Mouse (Mus musculus) liver, embryonic 11.5 days (tissue): ENCODE measurements at regions not wholly inside any gene's neighbourhood (a gene's known extent, or its start where the extent isn't known, plus 50 kb on each side); places are given as distances from the start of the nearest gene placed in this dataset.

Experiments
- ATAC-seq: fragments of 200-750 bp; cut with Nextera tagmentation; replicated peaks from 2 replicates; pipeline ENCODE4 v1.8.0; 2017; ENCODE audit warnings: moderate number of reproducible peaks, mild to moderate bottlenecking, moderate TSS enrichment, moderate library complexity; ENCODE audit not compliant: low FRiP score
- DNase-seq: peaks from one replicate; pipeline ENCODE4 v3.0.0-alpha.2; 2017; ENCODE audit warnings: low spot score
- H3K27ac ChIP-seq: fragments of 300-500 bp; sonication (generic); 2 replicates; pipeline ENCODE4 v1.5.1; 2014; ENCODE audit warnings: mild to moderate bottlenecking, low read depth, low read length, control low read depth
- H3K27me3 ChIP-seq: fragments of 300-500 bp; sonication (generic); replicated peaks from 2 replicates; pipeline ENCODE4 v1.6.1; 2014; ENCODE audit warnings: low read length, mixed read lengths; ENCODE audit not compliant: control insufficient read depth, insufficient read depth
- H3K36me3 ChIP-seq: fragments of 300-500 bp; sonication (generic); 2 replicates; pipeline ENCODE4 v1.6.1; 2014; ENCODE audit warnings: mild to moderate bottlenecking, low read length, moderate library complexity, mixed read lengths; ENCODE audit not compliant: control insufficient read depth, insufficient read depth
- H3K4me1 ChIP-seq: fragments of 300-500 bp; sonication (generic); replicated peaks from 2 replicates; pipeline ENCODE4 v1.6.1; 2014; ENCODE audit warnings: low read length, mixed read lengths; ENCODE audit not compliant: control insufficient read depth, insufficient read depth
- H3K4me2 ChIP-seq: fragments of 300-500 bp; sonication (generic); 2 replicates; pipeline ENCODE4 v1.6.1; 2014; ENCODE audit warnings: mild to moderate bottlenecking, control low read depth, moderate library complexity
- H3K4me3 ChIP-seq: fragments of 300-500 bp; sonication (generic); 2 replicates; pipeline ENCODE4 v1.5.1; 2014; ENCODE audit warnings: low read depth, low read length, control low read depth
- H3K9ac ChIP-seq: fragments of 300-500 bp; sonication (generic); 2 replicates; pipeline ENCODE4 v1.6.1; 2014; ENCODE audit warnings: low read depth, low read length, control low read depth
- H3K9me3 ChIP-seq: fragments of 300-500 bp; sonication (generic); 2 replicates; pipeline ENCODE4 v1.6.1; 2016; ENCODE audit warnings: low read length, inconsistent platforms, mixed read lengths; ENCODE audit not compliant: control insufficient read depth
- WGBS: fragments of 180-500 bp; shearing (Covaris S2); extraction: QIAGEN DNeasy Blood & Tissue Kit; methylation state at CpG from one replicate; pipeline ENCODE4 v1.1.7; 2014; 5-methylcytosine and 5-hydroxymethylcytosine counted together

DNA sequence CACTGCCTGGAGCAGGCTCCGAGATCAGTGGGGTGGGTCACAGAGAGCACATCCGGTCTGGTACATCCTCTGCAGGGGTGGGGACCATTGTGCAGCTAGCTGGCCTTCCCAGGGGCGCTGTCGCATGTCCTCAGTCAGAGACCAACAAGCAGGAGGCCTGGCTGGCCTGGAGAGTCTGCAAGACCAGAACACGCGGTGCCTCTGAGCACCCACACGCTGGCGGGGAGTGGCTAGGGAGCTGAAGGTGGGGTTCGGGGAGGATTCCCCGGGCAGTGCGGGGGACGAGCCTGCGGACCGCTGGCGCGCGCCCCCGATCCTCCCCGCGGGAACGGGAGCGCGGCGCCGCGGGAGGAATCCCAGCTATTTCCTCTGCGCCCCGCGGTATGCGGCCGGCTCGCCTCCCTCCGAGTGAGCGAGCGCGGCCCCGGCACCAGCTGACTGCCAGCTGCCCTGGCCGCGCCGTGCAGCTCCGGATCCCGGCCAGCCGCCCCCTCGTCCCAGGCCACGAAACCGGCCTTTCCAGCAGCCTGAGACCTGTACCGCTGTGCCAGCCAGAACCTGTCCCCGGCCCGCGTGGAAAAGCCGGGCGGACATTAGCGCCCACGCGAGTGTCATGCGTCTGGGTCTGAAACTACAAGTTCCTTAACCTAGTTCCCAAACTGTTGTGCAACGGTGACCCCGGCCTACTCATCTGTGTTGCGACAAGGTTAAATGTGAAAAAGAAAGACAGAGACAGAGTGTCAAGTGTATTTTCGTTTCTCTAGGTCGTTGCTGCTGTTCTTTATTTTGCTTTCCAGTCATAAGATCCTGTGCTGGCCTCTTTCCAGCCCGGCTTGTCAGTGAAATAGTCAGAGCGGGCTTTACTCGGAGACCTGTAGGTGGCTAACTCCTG lies 61.2 kb downstream of the Pkdcc start:
- Histone ChIP-seq H3K4me2 (peak overlapping the region; percentile 94), H3K9me3 (no peaks in the 10 kb centered on the region), H3K4me1 (peaks cover 41% of the 10 kb centered on the region), H3K27me3 (peaks cover 14% of the 10 kb centered on the region), H3K36me3 (no peaks in the 10 kb centered on the region), H3K9ac (peak overlapping the region; percentile 70), H3K4me3 (peak overlapping the region; percentile 55), H3K27ac (peak overlapping the region; percentile 71)
- 6% methylated on average over 49 of the region's 64 CpGs for WGBS
- peak; percentile 80 for DNase-seq
- peak; percentile 56 for ATAC-seq

GRCm38 (mm10) chr17:83277117-83277947 lies 62.2 kb downstream of the Pkdcc start:
- Histone ChIP-seq H3K4me2 (peak overlapping the region; percentile 94), H3K9me3 (no peaks in the 10 kb centered on the region), H3K4me1 (peaks cover 41% of the 10 kb centered on the region), H3K27me3 (peaks cover 14% of the 10 kb centered on the region), H3K36me3 (no peaks in the 10 kb centered on the region), H3K4me3 (peak overlapping the region; percentile 39), H3K9ac (peak overlapping the region; percentile 46), H3K27ac (peak overlapping the region; percentile 62; the same call in 1 of the 2 replicates)
- ATAC-seq (peak; percentile 51), DNase-seq (peak; percentile 74)
- WGBS: 11% methylated on average over 26 of the region's 26 CpGs

DNA sequence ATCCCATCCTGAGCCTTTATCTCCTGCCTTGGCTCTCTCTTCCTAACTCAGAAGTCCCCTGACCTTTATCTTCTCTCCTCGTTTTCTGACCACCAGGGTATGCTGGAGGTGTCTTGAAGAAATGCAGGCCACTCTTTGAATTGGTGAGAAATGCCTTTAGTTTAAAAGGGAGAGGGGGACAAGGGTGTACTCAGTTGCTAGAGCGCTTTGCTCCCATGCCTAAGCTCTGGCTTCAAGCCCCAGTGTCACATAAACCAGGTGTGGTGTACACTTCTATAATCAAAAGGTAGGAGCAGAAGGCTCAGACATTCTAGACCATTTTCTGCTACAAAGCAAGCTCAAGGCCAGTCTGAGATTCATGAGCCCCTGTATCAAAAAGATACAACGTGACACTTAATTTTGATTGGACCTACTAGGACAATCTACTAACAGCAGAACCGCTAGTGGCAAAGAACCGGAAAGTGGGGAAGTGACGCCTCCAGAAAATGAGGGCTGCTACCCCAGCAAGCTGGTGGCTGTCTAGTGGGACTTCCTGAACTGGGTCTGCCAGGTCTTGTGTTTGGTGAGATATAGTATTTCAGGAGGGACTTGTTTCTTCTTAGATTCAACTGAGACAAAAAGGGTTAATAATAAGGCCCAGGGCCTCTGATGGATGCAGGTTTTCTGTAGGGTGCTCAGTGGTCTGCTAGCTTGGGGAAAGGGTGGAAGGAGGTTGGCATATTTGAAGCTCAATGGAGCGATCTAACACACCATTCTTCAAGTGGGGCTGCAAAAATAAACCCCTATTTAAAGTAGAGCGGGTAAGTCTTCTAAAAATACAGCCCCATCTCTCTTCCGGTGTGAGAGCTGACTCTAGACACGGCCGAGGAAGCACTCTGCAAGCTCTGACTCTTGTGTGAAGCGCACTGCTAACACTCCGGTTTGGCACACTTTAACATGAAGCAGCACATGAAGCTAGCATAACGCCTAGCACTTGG lies 63.1 kb downstream of the Pkdcc start:
- peak overlapping the region; percentile 94 for H3K4me2 ChIP-seq

GRCm38 (mm10) chr17:83283328-83283727 lies 67.4 kb upstream of the Eml4 start:
- H3K9ac ChIP-seq: no peak overlapping the region
- H3K4me1 ChIP-seq: peaks cover 4% of the 10 kb centered on the region; the same call in 1 of the 2 replicates
- H3K36me3 ChIP-seq: no peaks in the 10 kb centered on the region
- no peak for DNase-seq
- H3K4me3 ChIP-seq: no peak overlapping the region
- no peaks in the 10 kb centered on the region; the same call in 1 of the 2 replicates for H3K27me3 ChIP-seq
- H3K27ac ChIP-seq: no peak overlapping the region
- no peaks in the 10 kb centered on the region for H3K9me3 ChIP-seq
- WGBS: 71% methylated on average over 3 of the region's 3 CpGs
- H3K4me2 ChIP-seq: no peak overlapping the region
- ATAC-seq: no peak

More for the DNA sequence above, 63.1 kb downstream of the Pkdcc start:
- WGBS: 44% methylated on average over 14 of the region's 14 CpGs
- H3K27me3 ChIP-seq: peaks cover 11% of the 10 kb centered on the region
- no peak overlapping the region for H3K4me3 ChIP-seq
- H3K9ac ChIP-seq: no peak overlapping the region
- no peak for ATAC-seq
- peak overlapping the region; percentile 34; the same call in 1 of the 2 replicates for H3K27ac ChIP-seq
- no peaks in the 10 kb centered on the region for H3K9me3 ChIP-seq
- DNase-seq: no peak
- peaks cover 39% of the 10 kb centered on the region for H3K4me1 ChIP-seq
- no peaks in the 10 kb centered on the region for H3K36me3 ChIP-seq

DNA sequence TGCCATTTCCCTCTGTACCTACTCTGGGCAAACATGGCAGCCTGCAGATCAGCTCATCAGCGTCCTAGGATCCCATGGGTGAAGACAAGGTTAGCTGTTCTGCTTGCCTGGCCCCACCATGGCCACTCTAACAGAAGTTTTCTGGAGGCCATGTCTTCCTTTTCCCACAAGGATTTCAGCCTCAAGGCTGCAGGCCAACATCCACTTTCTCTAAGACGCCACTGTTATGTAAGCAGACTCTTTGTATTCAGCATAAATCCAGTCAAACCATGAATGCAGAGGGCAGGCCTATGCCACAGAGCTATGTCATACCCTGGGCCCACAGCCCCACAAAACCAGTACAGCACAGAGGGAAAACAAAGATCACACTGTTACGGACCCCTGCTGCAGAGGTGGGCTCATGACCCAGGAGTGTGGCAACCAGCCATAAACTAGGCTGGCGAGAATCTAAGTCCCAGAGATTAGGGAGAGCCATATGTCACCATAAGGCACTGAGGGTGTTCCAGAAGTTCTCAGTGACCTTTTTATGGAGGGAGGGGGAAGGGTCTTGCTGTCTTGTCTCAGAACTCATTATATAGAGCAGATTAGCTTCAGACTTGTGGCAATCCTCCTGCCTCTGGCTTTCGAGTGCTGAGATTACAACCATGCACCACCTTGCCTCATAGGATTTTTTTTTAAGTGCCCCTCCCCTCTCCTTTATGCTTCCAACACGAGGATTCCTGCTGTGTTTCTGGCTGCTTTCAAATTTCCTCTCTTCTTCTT lies 63.2 kb upstream of the Eml4 start:
- no peaks in the 10 kb centered on the region for H3K36me3 ChIP-seq
- DNase-seq: no peak
- H3K27ac ChIP-seq: no peak overlapping the region
- H3K4me1 ChIP-seq: no peaks in the 10 kb centered on the region
- ATAC-seq: no peak
- H3K4me2 ChIP-seq: no peak overlapping the region
- no peak overlapping the region for H3K9ac ChIP-seq
- H3K9me3 ChIP-seq: no peaks in the 10 kb centered on the region
- 61% methylated on average over 6 of the region's 6 CpGs for WGBS
- no peak overlapping the region for H3K4me3 ChIP-seq
- H3K27me3 ChIP-seq: no peaks in the 10 kb centered on the region; the same call in 1 of the 2 replicates

DNA sequence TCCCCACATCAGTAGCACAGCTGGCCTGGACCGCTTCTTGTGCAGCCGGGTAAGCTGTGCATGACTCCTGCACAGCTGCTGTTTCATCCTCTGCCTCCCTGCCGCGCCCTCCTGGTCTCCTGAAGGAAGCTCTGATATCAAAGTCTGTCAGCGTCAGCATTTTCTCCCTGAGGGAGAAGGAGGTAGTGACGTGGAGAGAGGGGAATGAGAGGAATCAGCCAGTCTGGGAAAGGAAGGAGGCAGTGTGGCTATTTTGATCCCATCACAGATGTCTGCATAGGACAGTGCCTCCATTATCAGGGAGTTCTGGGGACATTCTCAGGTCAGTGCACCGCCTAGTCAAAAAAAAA lies 62.6 kb upstream of the Eml4 start:
- Histone ChIP-seq H3K36me3 (no peaks in the 10 kb centered on the region), H3K4me2 (no peak overlapping the region), H3K9ac (no peak overlapping the region), H3K4me1 (no peaks in the 10 kb centered on the region), H3K4me3 (no peak overlapping the region), H3K27ac (no peak overlapping the region), H3K27me3 (no peaks in the 10 kb centered on the region; the same call in 1 of the 2 replicates), H3K9me3 (no peaks in the 10 kb centered on the region)
- DNase-seq (no peak), ATAC-seq (no peak; the same call in 1 of the 2 replicates)
- 36% methylated on average over 7 of the region's 7 CpGs for WGBS

GRCm38 (mm10) chr17:83295526-83296238 lies 55.0 kb upstream of the Eml4 start:
- no peaks in the 10 kb centered on the region for H3K4me1 ChIP-seq
- no peak for DNase-seq
- WGBS: 60% methylated on average over 13 of the region's 13 CpGs
- no peaks in the 10 kb centered on the region for H3K36me3 ChIP-seq
- H3K9me3 ChIP-seq: no peaks in the 10 kb centered on the region
- no peak overlapping the region for H3K4me3 ChIP-seq
- no peak overlapping the region for H3K27ac ChIP-seq
- ATAC-seq: no peak
- H3K4me2 ChIP-seq: no peak overlapping the region
- no peak overlapping the region for H3K9ac ChIP-seq
- H3K27me3 ChIP-seq: no peaks in the 10 kb centered on the region
